Mouse (Mus musculus) liver, postnatal 0 days (tissue): ENCODE data around the gene Ano9.

ENCODE experiments used
- CTCF ChIP-seq: sonication (generic); IDR thresholded peaks from 2 replicates; pipeline ENCODE4 v1.5.1; 2016; ENCODE audit warnings: antibody characterized with exemption, low read depth
- EP300 ChIP-seq: IDR thresholded peaks from 2 replicates; pipeline ENCODE4 v1.6.1; 2016; ENCODE audit warnings: antibody characterized with exemption, low read depth, mild to moderate bottlenecking

GRCm38 (mm10) chr7:141146043-141146595 is 28.5 kb upstream of the Ano9 start:
- TF ChIP-seq CTCF (no peak), EP300 (no peak; the same call in 1 of the 2 replicates)
